Mouse (Mus musculus): ENCODE results near the gene Smpd2. TPM values are rescaled to one million over a fixed set of nuclear protein-coding genes. Genes with fewer than 3 reads are reported as not detected.
"Not testable (repeated sequence)": the region's sequence is repeated elsewhere in the genome, so short reads cannot be mapped to it uniquely, and the experiment has no call there.

The Smpd2 gene
- total and polyA plus RNA-seq, 3 experiments: 8.9 to 15.4 (median 11.3) TPM

DNA sequence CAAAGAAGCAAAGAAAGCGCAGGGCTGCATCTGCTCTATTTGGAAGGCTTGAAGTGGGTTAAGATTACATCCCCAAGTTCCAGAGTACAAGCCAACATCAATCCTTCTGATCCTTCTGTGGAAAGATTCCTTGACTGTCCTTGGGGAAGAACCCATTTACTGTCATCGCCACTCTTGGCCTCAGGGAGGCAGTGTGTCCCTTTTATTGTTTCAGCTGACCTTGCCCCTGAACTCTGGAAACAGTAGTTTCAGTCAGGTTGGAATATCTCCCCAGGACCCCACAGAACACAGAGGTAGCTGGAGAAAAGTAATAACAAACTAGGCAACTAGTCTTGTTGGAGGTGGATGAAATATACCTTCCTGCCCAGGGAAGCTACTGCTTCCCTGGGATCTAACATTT is 19.0 kb upstream of the Smpd2 start:
- H3K4me2 ChIP-seq (ENCODE audit: insufficient read depth, low read depth, poor library complexity, severe bottlenecking): no peak overlapping the region
- no peak for DNase-seq (ENCODE audit: extremely low read depth)
- no peaks in the 10 kb centered on the region for H3K79me2 ChIP-seq (replicated peaks; ENCODE audit: control insufficient read depth, extremely low read depth, insufficient read depth, poor library complexity, severe bottlenecking)
- no peaks in the 10 kb centered on the region for H3K36me3 ChIP-seq (replicated peaks in 1 of 2; ENCODE audit: control insufficient read depth in 1 of 2, insufficient read depth in 1 of 2, low read length in 1 of 2)
- H3K27ac ChIP-seq (ENCODE audit: insufficient read depth, low read depth): no peak overlapping the region
- no peak overlapping the region for H3K4me3 ChIP-seq (replicated peaks in 1 of 3; ENCODE audit: low read depth in 2 of 3, low read length in 2 of 3, poor library complexity in 1 of 3)
- H3K9ac ChIP-seq (ENCODE audit: insufficient read depth, low read depth): no peak overlapping the region
- dilution Hi-C loops (cut with MboI; ENCODE audit: extremely low pct_ligation_motif_present, extremely low pct_unique_long_range_greater_than_20kb, low sequenced_read_pairs) (no loop called here), in situ Hi-C loops (cut with MboI; ENCODE audit: low pct_ligation_motif_present, low pct_unique_long_range_greater_than_20kb, low sequenced_read_pairs) (loop anchor here (10.0 to 25.0 kb wide), 4 partner anchors 64 to 504 kb away; partner anchors contain the start of genes Cep57l1 and Sesn1)
- no peaks in the 10 kb centered on the region for H3K27me3 ChIP-seq (replicated peaks)
- H3K4me1 ChIP-seq (ENCODE audit: control insufficient read depth in 1 of 2, insufficient read depth in 2 of 2): peaks cover 0 to under 1% of the 10 kb centered on the region in 2 experiments; a peak in 2 of 4 replicates
- TF ChIP-seq RCOR1 (conservative IDR thresholded peaks at IDR 0.05; ENCODE audit: low read depth, low read length): no peak
- peak; percentile 54 for TF ChIP-seq ZC3H11A (IDR thresholded peaks at IDR 0.05; ENCODE audit: low read depth, low read length)
- peak; percentile 91 for TF ChIP-seq SMC3 (IDR thresholded peaks at IDR 0.05; ENCODE audit: low read depth, low read length)
- TF ChIP-seq RAD21 (IDR thresholded peaks at IDR 0.05; ENCODE audit: low read depth, low read length): peak; percentile 87
- TF ChIP-seq ZNF384 (IDR thresholded peaks at IDR 0.05; ENCODE audit: low read depth, low read length): no peak
- peak; percentile 30 to 87; a peak in 3 of 4 replicates for TF ChIP-seq CTCF (conservative IDR thresholded peaks at IDR 0.05 in 1 of 2, IDR thresholded peaks at IDR 0.05 in 1 of 2; ENCODE audit: low read depth in 2 of 2, low read length in 2 of 2)
- H3K9me3 ChIP-seq (replicated peaks; ENCODE audit: low read length): no peaks in the 10 kb centered on the region

GRCm38 (mm10) chr10:41505446-41505845 is 15.3 kb upstream of the Smpd2 start:
- in situ Hi-C loops (cut with MboI; ENCODE audit: low pct_ligation_motif_present, low pct_unique_long_range_greater_than_20kb, low sequenced_read_pairs): loop anchor here (10.0 to 25.0 kb wide), 4 partner anchors 61 to 501 kb away; partner anchors contain the start of genes Cep57l1 and Sesn1

DNA sequence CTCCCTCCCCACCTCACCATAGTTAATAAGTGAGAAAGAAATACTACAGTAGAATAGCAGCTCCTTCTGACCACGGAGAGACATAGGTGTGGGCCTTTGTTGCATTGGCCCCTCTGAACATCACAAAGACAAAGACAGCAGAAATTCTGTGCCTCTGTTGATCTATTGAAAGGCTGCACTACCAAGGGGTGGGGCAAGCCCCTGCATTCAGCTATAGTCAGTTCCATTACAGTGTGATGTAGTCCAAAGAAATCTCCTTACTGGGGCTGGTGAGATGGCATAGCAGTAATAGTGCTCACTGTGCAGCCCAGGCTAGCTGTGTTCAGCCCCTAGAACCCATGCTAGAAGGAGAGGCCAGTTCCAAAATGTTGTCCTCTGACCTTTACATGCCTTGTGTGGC is 14.8 kb upstream of the Smpd2 start:
- Histone ChIP-seq H3K4me3 (replicated peaks in 1 of 3; ENCODE audit: low read depth in 2 of 3, low read length in 2 of 3, poor library complexity in 1 of 3) (no peak overlapping the region), H3K27ac (ENCODE audit: insufficient read depth, low read depth) (no peak overlapping the region), H3K36me3 (replicated peaks in 1 of 2; ENCODE audit: control insufficient read depth in 1 of 2, insufficient read depth in 1 of 2, low read length in 1 of 2) (no peaks in the 10 kb centered on the region), H3K4me1 (ENCODE audit: control insufficient read depth in 1 of 2, insufficient read depth in 2 of 2) (no peaks in the 10 kb centered on the region), H3K4me2 (ENCODE audit: insufficient read depth, low read depth, poor library complexity, severe bottlenecking) (no peak overlapping the region), H3K9me3 (replicated peaks; ENCODE audit: low read length) (no peaks in the 10 kb centered on the region), H3K27me3 (replicated peaks) (no peaks in the 10 kb centered on the region), H3K9ac (ENCODE audit: insufficient read depth, low read depth) (no peak overlapping the region), H3K79me2 (replicated peaks; ENCODE audit: control insufficient read depth, extremely low read depth, insufficient read depth, poor library complexity, severe bottlenecking) (no peaks in the 10 kb centered on the region)
- TF ChIP-seq NELFE (IDR thresholded peaks at IDR 0.05; ENCODE audit: low read depth, low read length) (no peak), POLR2AphosphoS2 (IDR thresholded peaks at IDR 0.05; ENCODE audit: low read depth, low read length) (no peak), USF1 (IDR thresholded peaks at IDR 0.05; ENCODE audit: low read depth, low read length) (no peak), ZKSCAN1 (IDR thresholded peaks at IDR 0.05; ENCODE audit: borderline replicate concordance, low read depth, low read length) (no peak), KAT2A (IDR thresholded peaks at IDR 0.05; ENCODE audit: insufficient replicate concordance, low read length) (no peak), MEF2A (IDR thresholded peaks at IDR 0.05; ENCODE audit: borderline replicate concordance, low read depth, low read length) (no peak), SMC3 (IDR thresholded peaks at IDR 0.05; ENCODE audit: low read depth, low read length) (no peak), POLR2A (IDR thresholded peaks at IDR 0.05; ENCODE audit: low read depth, low read length) (no peak)
- DNase-seq (ENCODE audit: extremely low read depth): no peak
- dilution Hi-C loops (cut with MboI; ENCODE audit: extremely low pct_ligation_motif_present, extremely low pct_unique_long_range_greater_than_20kb, low sequenced_read_pairs): no loop called here
- in situ Hi-C loops (cut with MboI; ENCODE audit: low pct_ligation_motif_present, low pct_unique_long_range_greater_than_20kb, low sequenced_read_pairs): loop anchor here (10.0 to 25.0 kb wide), 4 partner anchors 60 to 500 kb away; partner anchors contain the start of genes Cep57l1 and Sesn1

More at GRCm38 (mm10) chr10:41505446-41505845, 15.3 kb upstream of the Smpd2 start:
- H3K36me3 ChIP-seq (replicated peaks in 1 of 2; ENCODE audit: control insufficient read depth in 1 of 2, insufficient read depth in 1 of 2, low read length in 1 of 2); dilution Hi-C loops (cut with MboI; ENCODE audit: extremely low pct_ligation_motif_present, extremely low pct_unique_long_range_greater_than_20kb, low sequenced_read_pairs); H3K4me2 ChIP-seq (ENCODE audit: insufficient read depth, low read depth, poor library complexity, severe bottlenecking); H3K27me3 ChIP-seq (replicated peaks); H3K9ac ChIP-seq (ENCODE audit: insufficient read depth, low read depth); H3K79me2 ChIP-seq (replicated peaks; ENCODE audit: control insufficient read depth, extremely low read depth, insufficient read depth, poor library complexity, severe bottlenecking); H3K4me3 ChIP-seq (replicated peaks in 1 of 3; ENCODE audit: low read depth in 2 of 3, low read length in 2 of 3, poor library complexity in 1 of 3); H3K4me1 ChIP-seq (ENCODE audit: control insufficient read depth in 1 of 2, insufficient read depth in 2 of 2); H3K9me3 ChIP-seq (replicated peaks; ENCODE audit: low read length); H3K27ac ChIP-seq (ENCODE audit: insufficient read depth, low read depth): not testable (repeated sequence)
- peak; percentile 75 for DNase-seq (ENCODE audit: extremely low read depth)
- TF ChIP-seq SMC3 (IDR thresholded peaks at IDR 0.05; ENCODE audit: low read depth, low read length) (peak; percentile 93), NRF1 (IDR thresholded peaks at IDR 0.05; ENCODE audit: low read depth, low read length) (peak; percentile 16; the same call in 1 of the 2 replicates), ZC3H11A (IDR thresholded peaks at IDR 0.05; ENCODE audit: low read depth, low read length) (peak; percentile 68), MYC (IDR thresholded peaks at IDR 0.05; ENCODE audit: low read depth, low read length) (0 out of 2 replicates have a peak, but pooled peaks have one; percentile 61), NELFE (IDR thresholded peaks at IDR 0.05; ENCODE audit: low read depth, low read length) (peak; percentile 31; the same call in 1 of the 2 replicates), CTCF (conservative IDR thresholded peaks at IDR 0.05 in 1 of 2, IDR thresholded peaks at IDR 0.05 in 1 of 2; ENCODE audit: low read depth in 2 of 2, low read length in 2 of 2) (peak; percentile 30 to 91; a peak in 3 of 4 replicates), RAD21 (IDR thresholded peaks at IDR 0.05; ENCODE audit: low read depth, low read length) (peak; percentile 83)

Measured in CH12.LX (cell line).